Mouse (Mus musculus): Measurements from ENCODE around the gene Tmem121b.

The Tmem121b gene

DNA sequence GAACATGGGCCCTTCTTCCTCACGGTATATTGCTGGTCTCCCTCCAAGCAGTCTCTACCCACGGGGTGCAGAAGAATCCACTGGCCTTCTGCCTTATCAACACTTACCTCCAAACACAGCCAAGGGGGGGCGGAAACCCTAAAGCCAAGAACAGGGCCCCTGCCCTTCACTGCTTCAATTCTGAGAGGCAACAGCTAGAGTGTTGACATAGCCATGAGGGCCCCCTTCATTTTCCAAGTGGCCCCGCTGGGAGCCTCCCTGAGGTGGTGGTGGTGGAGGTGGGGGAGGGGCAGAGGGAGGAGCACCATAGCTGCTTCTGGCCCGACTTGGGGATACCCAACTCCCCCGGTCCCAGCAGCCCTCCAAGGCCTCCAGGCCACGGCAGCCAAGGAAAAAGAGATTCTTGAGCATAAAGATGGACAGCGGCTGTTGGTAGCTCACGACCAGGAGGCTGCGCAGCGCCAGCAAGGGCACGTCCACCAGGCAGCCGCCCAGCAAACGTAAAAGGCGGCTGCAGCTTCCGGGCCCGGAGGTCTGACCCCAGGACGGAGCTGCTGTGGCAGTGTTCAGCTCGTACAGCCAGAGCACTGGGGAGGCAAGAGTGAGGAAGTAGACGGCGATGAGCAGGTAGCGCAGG lies 1.6 kb downstream of the Tmem121b start:
- DNase-seq = no peak

- DNase-seq = no peak
These were observed 2.5 kb downstream of the Tmem121b start for GRCm38 (mm10) chr6:120491064-120491463.

GRCm38 (mm10) chr6:120489461-120489860 lies 4.1 kb downstream of the Tmem121b start:
- DNase-seq = no peak

DNA sequence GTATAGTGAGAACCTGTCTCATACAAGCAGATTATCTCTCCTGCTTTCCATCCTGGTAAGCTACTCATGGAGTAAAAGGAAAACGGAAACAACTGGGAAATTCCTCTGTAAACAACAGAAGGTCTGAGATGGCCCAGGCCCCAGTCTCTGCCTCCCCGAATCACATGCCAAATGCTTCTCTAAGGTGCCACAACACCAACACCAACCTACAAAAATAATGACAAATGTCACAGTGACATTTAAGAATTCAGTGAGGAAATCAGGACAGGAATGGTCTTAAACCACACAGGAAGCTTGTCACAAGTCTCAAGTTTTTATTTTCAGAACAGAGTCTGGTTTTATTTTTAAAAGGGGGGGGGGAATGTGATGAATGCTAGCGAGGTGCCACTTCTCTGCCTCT lies 5.0 kb downstream of the Tmem121b start:
- no peak for DNase-seq

DNA sequence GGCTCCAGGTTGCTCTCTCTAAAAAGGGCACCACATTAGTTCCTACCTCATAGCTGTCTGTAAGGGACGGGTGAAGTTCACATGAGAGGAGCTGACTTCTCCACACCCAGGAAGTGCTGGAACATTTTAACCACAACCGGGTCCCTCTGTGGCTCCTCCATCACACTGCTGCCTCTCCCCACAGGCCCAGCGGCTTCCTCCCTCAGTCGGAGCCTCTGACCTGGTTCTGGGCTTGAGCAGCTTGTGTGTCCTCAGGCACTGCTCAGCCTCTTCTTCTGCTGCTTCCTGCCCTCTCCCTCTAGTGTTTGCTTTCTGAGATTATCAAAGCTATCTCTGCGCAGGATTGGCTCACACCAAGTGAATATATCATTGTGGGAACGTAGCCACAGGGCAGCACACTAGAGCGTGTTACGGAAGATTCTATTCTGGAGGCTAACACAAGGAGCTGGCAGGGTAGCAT lies 7.5 kb downstream of the Tmem121b start:
- DNase-seq = no peak

DNA sequence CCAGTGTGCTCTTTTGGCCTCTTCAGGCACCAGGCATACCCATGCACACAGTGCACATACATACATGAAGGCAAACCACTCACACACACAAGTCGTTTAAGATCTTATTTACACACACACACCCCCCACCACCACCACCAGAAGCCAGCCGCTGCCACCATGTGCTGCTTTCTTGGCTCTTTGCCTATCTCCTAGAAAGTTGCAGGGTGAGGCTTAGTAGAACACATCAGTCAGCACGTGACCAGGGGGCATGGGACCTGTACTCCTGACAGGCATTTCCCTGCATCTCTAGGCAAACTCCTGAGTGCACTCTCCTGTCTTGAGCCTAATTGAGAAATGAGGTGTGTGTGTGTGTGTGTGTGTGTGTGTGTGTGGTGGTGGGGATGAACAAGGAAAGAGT lies 8.6 kb downstream of the Tmem121b start:
- no peak for DNase-seq

DNA sequence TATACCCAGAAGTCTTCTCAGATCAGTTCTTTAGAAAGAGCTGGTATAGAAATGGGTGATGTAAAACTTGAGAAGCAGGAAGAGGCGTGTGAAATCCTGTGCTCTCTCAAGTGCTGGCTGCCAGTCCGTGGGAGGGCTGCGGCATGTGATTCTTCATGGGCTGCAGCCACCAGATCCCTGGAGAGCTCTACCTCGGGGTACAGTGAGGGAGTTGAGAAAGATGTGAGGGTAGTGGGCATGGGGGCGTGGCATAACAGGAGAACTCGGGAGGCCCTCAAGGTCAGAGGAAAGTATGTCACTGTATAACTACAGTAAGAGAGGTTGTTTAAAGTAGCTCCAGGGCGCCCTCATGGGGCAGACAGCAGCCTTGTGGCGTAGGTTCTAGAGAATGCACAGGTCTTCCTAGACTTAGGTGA lies 10.4 kb downstream of the Tmem121b start:
- DNase-seq = peak; percentile 65

DNA sequence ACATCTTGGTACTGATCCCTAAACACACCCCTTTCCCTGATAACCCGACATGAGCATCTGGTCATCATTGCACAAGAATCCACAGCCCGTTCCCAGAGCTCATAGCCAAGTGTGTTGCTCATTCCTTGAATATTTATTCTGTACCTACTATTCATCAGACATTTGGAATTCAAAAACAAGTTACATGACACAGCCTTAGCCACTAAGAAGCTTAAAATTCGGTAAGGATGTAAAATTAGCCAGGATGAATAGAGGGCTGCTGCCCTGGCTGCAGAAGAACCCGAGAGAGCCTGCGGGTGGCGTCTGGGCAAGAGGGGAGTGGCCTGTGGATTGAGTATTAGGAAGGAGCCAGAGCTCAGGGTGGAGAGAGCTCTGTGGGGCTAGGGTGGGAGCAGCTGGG lies 10.9 kb downstream of the Tmem121b start:
- DNase-seq = no peak

DNA sequence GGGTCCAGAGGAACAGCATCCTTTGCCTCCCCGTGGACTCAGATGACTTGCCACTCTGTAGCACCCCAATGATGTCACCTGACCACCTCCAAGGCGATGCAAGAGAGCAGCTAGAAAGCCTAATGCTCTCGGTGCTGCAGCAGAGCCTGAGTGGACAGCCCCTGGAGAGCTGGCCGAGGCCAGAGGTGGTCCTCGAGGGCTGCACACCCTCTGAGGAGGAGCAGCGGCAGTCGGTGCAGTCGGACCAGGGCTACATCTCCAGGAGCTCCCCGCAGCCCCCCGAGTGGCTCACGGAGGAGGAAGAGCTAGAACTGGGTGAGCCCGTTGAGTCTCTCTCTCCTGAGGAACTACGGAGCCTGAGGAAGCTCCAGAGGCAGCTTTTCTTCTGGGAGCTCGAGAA lies 11.6 kb downstream of the Tmem121b start:
- no peak for DNase-seq

- DNase-seq = peak; percentile 18
These were observed 12.1 kb downstream of the Tmem121b start for GRCm38 (mm10) chr6:120481538-120481937.

DNA sequence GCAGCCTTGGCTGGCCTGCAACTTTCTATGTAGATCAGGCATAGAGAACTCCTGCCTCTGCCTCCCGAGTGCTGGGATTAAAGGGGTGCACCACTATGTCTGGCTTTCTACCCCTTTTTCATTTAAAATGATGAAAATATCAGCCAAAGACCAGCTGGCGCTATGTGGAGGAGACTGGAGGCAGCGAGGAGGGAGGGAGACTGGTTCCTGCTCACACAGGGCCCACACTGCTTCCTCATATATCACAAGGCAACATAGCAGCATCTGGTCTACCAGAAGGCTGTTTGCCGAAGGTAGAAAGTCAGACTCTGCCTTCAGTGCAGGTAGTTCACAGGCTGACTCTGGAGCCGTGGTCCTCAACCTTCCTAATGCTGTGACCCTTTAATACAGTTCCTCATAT lies 13.2 kb downstream of the Tmem121b start:
- DNase-seq = no peak

- no peak for DNase-seq
These were observed 14.3 kb downstream of the Tmem121b start for GRCm38 (mm10) chr6:120479302-120479701.

- peak; percentile 53 for DNase-seq
These were observed 18.3 kb downstream of the Tmem121b start for GRCm38 (mm10) chr6:120475288-120475687.

- DNase-seq = peak; percentile 39
These were observed 20.2 kb downstream of the Tmem121b start for GRCm38 (mm10) chr6:120473427-120473826.

GRCm38 (mm10) chr6:120472455-120473140 lies 21.0 kb downstream of the Tmem121b start:
- no peak for DNase-seq

DNA sequence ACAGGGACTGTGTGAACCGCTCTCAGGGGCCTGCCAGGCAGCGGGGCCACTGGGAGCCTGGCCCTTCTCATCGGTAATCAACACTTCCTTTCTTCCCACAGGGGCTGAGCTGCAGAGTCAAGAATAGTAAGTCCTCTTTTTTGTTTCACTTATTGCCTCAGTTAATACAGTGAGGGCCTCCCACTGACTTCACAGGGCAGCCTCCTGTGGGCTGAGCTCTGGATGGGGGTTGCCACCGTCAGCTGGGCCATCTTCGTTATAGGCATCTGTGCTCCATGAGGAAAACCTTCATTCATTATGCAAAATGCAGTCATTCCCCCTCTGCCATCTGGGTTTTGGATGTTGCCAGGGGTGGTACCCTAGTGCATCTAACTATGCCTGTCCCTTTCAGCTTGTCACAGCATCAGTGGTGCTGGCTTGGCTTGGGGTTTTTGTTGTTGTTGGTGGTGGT lies 21.6 kb downstream of the Tmem121b start:
- no peak for DNase-seq

GRCm38 (mm10) chr6:120470666-120471065 lies 22.9 kb downstream of the Tmem121b start:
- no peak for DNase-seq

GRCm38 (mm10) chr6:120469770-120470169 lies 23.8 kb downstream of the Tmem121b start:
- DNase-seq = no peak

DNA sequence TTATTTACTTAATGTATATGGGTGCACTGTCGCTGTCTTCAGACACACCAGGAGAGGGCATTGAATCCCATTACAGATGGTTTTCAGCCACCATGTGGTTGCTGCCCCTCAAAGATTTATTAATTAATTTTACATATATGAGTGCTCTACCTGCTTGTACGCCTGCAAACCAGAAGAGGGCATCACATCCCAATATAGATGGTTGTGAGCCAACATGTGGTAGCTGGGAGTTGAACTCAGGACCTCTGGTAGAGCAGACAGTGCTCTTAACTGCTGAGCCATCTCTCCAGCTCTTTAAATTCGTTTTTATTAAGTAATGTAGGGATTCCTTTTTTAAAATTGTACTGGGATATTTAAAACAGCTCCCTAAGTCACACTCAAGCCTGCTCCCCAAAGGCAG lies 24.3 kb downstream of the Tmem121b start:
- DNase-seq = no peak

DNA sequence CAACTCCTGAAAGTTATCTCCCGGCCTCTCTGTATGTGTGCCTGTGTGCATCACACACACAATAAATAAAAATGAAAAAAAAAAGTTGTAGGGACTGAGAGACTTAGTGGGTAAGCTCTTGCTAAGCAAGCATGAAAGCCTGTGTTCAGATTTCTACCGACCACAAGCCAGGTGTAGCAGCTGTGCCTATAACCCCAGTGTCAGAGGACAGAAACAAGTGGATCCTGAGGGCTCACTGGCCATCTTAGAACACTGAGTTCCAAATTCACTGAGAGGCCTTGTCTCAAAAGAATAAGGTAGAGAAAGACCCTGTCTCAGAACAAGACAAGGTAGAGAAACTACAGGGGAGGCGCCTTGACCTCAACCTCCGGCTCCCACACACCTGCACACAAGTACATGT lies 25.3 kb downstream of the Tmem121b start:
- no peak for DNase-seq

- DNase-seq = peak; percentile 48
These were observed 26.8 kb downstream of the Tmem121b start for GRCm38 (mm10) chr6:120466609-120467329.

DNA sequence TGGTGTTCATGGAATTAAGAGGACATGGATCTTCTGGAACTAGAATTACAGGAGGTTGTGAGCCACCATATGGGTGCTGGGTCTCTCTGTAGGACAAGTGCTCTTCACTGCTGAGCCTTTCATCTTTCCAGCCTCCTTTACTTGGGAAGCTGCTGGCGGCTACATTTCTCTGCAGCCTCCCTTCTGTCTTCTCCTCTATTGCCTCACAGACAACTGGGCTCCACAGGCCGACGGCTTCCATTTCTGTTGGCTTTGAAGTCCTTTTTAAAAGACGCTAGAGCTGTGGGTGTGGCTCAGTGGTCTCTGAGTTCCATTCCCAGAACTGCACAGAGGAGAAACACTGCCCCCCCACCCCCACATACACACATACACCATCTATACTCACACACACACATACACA lies 28.2 kb downstream of the Tmem121b start:
- no peak for DNase-seq

GRCm38 (mm10) chr6:120464406-120464939 lies 29.1 kb downstream of the Tmem121b start:
- no peak for DNase-seq

DNA sequence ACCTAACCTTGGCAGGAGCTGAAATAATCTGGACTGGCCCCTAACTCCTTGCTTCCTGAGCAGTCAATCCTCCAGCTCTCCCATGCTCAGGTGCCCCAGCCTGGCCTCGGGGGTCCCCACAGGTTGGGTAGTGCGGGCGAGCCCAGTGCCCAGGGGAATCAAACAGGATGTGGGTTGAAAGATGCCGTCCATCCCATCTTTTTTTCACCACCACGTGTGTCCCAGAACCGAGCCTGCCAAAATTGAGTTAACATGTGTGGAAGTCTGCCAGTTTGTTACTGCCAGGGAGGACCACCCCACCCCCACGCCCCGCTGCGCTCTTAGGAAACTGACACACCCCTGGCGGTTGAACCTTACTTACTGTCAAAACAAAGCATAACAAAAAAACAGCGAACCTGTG lies 29.7 kb downstream of the Tmem121b start:
- DNase-seq = peak; percentile 32

All from kidney, adult 18-20 months (tissue).